Mouse (Mus musculus): ENCODE results near the gene Higd2a.
"Not testable (repeated sequence)": the region's sequence is repeated elsewhere in the genome, so short reads cannot be mapped to it uniquely, and the experiment has no call there.

Gene Higd2a

DNA sequence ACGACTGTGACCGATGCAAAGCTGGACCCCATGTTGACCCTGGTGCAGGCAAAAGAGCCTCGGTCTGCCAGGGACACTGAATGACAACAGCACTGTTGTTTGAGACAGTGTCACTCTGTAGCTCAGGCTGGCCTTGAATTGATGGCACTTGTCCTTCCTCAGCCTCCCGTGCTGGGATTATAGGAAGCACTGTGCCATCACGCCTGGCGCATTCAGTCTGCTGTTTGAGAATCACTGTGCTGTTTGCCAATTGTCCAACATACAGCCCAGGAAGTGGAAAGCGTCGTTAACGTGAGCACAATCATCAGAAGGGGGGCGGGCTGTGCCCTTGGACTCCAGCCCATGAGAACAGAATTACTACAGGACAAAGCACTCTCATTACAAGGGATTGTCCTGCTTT lies 7.9 kb upstream of the Higd2a start:
- DNase-seq (ENCODE audit: low spot score in 2 of 2): no peak

DNA sequence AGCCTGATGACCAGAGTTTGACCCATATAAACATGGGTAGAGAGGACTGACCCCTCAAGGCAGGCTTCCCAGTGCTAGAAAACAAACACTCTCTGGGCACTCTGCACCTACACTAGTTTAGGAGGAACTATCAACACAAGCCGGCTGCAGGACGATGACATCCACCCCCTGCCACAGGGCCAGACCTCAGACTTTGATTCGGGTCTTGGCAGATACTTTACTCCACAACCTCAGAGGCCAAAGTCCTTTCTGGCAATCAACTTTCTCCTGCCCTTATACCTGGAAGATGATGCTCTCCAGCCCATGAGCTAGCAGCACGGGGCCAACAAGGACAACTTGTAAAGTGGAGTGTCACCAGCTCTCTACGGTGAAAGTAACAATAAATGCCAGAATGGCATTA lies 7.1 kb upstream of the Higd2a start:
- DNase-seq (ENCODE audit: low spot score in 2 of 2): no peak

DNA sequence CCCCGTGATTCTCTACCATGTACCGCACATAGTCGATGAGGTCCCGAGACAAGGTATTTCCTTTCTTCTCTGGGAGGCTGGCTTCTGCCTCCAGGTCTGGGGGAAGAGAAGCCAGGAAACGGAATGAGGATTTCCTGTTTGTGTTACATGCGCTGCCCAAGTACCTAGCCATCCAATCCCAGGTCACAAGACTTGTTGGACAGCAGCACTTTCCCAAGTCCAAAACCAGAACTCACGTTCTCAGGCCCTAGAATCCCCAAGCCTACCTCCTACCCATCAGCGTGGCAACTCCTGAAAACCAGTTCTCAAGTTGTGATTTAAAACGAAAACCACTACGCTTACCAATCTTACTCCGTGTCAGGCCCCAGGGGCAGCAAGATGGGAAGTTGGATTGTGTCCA lies 4.2 kb upstream of the Higd2a start:
- DNase-seq (ENCODE audit: low spot score in 2 of 2): no peak

DNA sequence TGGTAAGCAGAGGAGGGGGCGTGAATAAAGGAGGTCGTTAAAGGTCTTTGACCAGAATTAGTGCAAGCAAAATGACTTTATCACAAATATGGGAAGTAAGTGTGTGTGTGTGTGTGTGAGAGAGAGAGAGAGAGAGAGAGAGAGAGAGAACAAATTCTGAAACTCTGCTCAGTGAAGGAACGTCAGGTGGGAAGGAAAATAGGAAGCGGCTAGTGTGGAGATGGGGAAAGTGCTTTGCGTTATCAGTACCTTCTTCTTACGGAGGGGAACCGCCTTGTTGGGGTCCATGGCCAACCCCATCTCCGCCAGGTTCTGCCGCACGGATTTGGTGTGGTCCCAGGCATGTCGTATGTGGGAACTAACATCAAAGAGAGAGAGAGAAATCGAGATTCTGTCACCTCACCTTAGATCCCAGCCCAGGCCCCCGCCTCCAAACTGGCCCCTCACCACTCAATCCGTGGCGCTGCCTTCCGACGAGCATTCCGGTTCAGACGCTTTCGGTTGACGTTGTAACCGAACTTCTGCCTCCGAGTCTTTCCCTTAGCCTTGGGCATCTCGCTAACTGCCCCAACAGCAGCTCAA lies 502 bp upstream of the Higd2a start:
- DNase-seq (ENCODE audit: low spot score in 2 of 2): no peak

DNA sequence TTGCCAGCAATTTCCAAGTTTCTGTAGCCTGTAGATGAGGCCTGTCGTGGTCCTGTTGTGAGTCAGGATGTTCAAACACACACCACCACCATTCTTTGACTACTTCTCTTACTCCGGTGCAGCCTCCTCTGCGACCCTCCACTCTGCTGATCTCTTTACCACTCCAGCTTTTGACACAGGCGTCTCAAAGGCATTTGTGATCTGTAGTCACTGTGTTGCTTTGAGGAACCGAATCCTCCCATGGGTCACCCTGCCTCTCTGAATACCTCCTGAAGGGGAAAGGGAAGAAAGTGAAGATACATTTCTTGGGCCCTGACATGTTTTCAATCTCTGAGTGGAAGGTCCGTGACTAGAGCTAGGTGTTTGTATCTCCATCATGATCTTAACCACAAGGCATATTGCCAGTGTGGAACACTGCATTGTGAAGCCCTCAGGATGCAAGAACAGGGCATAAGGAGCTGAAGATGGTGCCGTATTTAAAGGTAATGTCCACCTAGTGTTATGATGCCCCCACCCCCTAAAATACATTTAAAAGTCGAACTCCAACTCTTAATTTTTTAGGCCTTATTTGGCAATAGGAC lies 1.9 kb downstream of the Higd2a start:
- no peak for DNase-seq (ENCODE audit: low spot score in 2 of 2)

DNA sequence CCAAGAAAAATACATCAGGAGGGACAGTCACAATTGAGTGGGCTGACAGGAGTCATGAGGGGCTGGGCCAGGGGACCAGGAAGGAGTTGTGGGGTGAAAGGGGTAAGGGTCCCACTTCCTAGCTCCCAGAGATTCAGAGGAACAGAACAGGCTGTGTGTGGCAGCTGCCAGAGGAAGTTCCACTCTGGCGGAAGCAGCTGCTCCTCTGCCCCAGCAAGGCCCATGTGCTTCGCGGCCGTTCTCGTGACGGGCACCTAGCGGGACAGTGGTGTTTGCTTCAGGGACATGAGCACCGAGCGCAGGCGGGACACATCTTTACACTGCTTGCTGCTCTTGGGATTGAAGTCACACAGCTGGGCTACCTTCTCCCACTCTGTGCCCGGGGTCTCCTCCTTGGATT lies 3.6 kb downstream of the Higd2a start:
- DNase-seq (ENCODE audit: low spot score in 2 of 2): no peak

DNA sequence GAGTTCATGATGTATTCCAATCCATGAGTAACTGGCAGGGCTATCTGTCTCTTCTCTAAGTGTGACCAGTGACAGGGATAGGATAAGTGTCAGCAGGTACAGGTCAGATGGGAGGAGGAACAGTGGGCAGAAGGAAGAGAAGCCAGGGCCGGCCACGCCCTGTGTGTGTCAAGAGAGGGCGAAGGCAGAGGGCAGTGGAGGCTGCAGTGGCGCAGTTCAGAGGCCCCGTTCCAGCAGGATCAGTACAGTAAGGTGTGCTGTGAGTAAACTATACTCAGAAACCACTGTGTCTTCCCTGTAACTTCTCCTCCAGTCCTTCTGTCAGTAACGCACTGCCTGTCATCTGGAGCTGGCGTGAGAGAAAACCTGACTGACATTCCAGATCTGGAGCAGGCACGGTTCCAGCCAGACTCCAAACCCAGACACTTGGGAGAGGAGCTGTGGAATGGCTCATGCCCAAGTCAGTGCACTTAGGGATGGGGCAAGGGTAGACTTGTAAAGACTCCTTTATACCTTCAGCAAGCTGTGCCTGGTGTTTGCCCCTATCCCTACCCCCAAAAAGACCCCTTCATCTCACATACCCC lies 6.2 kb downstream of the Higd2a start:
- no peak for DNase-seq (ENCODE audit: low spot score in 2 of 2)

DNA sequence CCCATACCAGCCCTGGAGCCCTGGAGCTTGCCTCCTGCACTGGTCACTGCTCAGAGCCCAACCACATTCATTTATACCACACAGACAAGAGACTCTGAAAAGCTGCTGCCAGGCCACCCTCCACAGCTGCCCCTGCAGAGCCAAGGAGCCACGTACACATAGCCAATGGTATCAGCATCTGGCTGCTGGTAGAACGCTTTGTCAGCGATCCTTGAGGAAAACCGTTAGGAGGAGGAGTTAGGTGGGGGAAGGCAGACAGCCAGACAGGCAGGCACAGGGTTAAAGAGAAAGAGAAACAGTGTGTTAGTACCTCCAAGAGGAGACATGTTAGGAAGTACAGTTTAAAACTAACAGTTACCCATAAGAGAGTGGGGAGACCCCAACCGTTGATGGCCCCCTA lies 6.9 kb downstream of the Higd2a start:
- DNase-seq (ENCODE audit: low spot score in 2 of 2): no peak

DNA sequence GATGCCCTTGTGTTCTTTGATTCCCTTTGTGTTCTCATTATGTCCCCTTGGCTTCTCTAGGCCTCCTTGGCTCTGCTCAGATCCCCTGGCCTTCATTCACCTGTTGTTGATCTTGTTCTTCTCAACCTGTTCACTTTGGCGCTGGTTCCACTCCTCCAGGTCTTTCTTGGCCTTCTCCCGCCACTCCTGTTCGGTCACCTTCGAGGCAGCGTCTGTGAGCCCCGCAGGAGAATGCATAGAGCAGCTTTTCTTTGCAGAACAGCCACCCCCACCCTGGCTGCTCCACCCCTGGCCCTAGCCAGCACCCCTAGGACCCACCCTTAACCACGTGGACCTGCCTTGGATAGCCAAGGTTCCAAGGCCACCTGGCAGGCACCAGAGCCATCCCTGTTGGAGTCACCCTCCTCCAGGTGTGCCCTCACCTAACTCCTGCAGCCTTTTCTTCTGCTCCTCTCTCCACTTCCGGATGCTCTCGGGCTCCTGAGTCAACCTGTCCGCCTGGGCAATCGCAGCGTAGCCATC lies 8.7 kb downstream of the Higd2a start:
- no peak for DNase-seq (ENCODE audit: low spot score in 2 of 2)

DNA sequence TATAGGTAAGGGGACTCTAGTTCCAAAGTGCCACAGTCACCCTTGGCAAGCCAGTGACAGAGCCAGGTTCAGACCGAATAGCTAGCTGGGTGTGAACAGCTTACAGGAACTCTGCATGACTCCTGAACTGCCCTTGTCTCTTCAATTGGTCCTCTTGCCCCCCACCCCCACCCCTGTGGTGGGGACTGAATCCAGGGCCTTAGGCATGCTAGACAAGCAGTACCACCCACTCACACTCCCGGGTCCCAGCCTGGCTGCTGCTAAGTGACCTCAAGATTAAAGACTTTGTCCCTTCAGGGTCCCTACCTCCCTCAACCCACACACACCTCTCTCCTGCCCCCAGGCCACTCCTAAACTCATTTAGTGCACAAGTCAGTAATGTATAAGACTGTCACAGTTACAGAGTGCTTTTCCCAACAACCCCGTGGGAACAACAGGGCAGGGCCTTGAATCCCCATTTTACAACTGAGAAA lies 12.7 kb downstream of the Higd2a start:
- no peak for DNase-seq (ENCODE audit: low spot score in 2 of 2)

DNA sequence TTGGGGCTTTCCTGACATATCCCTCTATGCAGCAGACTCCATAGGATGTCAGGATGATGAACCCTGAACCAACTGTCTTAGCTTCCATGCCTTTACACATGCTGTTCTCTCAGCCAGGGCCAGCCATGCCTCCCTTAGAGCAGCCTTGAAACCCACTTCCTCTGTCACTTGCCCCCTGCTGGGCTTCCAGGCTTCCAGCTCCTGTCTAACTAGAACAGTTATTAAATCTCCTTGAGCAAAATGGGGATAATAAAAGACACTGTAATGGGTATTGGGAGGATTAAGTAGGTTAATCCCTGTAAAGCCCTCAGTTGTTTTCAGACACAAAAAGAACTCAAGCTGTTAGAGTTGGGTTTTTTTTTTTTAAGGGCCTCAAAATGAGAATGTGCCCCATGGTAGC lies 13.5 kb downstream of the Higd2a start:
- peak in 1 of 2 experiments; percentile 17 for DNase-seq (ENCODE audit: low spot score in 2 of 2)

DNA sequence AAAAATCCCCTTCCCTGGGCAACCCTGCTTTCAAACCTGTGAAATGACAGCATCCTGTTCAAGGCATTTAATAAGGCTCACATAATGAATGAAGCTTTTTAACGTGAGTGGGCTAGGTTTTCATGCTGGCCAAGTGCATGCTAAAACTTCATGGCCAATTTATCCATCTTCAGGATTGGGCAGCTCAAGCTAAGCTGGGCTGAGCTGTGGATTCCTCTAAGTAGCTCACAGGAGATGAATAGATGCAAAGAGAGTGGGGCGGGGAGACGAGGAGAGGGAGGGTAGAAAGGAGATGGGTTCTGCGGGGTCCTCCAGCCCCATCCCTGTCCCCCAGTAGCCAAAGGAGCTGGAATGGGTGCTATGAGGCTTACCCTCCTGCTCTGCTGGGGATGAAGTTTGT lies 14.2 kb downstream of the Higd2a start:
- no peak for DNase-seq (ENCODE audit: low spot score in 2 of 2)

DNA sequence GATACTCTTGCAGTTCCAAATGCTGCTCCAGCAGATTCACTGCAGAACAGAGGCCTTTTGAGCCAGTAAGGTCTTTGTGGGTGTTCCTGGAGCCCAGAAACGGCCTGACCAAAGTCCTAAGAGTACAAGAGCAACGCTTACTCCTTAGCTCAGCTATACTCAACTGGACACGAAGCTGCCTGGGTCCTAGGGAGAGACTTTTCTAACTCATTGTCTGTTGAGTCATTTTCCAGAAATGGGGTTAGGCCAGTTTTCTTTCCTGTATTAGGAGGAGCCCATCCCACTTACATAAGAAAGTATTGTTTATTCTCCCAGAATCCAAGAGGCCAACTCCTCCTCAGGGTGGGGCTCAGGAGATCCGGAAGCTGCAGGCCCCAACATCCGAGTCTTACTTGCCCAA lies 15.4 kb downstream of the Higd2a start:
- DNase-seq (ENCODE audit: low spot score in 2 of 2): no peak

DNA sequence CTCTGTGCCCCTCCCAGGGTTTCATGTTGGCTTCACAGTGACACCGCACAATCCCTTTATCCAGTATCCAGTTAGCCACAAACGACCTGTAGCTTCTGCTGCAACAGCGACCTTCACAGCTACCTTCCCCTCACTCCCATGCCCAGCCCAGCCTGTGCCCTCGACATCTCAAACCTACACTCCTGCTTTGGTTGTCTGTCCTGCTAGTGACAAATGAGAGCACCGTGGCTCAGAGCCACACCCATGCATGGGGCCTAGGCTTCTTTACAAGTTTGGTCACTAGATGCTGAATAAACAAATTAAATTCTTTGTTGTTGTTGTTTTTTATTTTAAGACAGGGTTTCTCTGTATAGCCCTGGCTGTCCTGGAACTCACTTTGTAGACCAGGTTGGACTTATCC lies 17.2 kb downstream of the Higd2a start:
- DNase-seq (ENCODE audit: low spot score in 2 of 2): no peak

DNA sequence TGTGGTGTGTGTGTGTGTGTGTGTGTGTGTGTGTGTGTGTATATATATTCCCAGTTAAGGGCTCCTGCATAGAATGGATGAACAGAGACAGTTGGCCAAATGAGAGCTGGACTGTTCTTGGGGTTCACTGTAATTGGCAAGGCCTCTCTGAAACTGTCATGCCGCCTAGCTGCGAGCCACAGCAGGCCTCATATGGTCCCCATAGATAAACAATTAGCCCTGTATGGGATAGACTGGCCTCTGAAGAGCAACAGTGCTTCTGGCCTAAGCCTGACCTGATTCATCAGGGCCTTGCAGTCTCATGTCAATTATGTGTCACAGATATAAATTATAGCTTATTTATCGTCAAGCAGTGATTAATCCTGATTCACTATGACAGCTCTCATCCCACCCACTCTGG lies 18.0 kb downstream of the Higd2a start:
- DNase-seq (ENCODE audit: low spot score in 2 of 2): no peak

DNA sequence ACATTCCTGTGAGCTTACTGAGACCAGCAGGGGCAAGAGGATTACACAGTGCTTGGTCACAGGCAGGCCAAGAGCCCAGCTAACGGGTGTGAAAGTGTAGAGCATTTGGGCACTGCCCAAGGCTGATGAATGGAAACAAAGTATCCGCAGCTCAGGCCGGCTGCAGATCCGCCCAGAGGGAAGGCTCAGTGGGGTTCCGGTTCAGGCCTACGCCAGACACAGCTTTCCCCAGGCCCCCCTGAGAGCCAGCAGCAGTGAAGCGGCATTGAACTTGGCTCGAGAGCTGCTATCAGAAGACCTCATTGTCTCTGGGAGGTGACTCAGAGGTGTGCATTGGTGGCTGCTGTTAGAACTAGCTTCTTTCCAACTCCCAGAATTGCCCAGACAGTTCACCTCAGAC lies 18.7 kb downstream of the Higd2a start:
- DNase-seq (ENCODE audit: low spot score in 2 of 2): no peak

DNA sequence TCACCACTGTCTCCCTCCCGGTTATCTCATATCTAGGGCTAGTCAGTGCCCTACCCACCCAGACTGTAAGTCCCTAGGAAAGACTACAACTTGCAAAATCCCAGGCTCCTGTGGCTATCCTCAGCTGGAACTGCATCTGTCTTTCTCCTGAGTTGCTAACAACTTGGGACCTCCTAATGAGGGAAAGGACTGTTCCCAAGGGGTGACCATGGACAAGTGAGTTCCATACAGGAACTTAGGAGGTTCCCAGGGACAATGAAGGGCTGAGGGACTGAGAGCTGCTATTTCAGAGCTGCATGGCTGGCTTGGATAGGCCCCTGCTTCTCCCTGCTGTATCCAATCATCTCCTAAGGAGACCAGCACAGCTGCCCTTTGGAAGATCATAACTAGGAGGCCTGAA lies 19.3 kb downstream of the Higd2a start:
- no peak for DNase-seq (ENCODE audit: low spot score in 2 of 2)

DNA sequence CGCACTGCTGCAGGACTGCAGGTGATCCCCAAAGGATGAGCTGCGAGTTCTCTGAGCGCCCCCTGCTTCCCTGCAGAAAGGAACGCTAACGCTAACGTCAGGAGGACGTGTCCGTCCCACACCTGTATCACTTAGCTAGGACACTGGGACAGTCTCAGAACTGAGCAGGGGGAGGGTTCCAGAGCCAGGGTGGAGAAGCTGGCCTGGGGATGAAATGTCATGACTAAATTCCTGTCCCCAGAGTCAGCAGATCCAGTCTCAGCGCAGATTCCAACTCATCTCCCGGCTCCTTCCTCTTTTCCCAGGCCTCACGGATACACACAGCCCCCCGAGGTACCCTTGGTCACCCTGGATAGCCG lies 20.6 kb downstream of the Higd2a start:
- DNase-seq (ENCODE audit: low spot score in 2 of 2): no peak

DNA sequence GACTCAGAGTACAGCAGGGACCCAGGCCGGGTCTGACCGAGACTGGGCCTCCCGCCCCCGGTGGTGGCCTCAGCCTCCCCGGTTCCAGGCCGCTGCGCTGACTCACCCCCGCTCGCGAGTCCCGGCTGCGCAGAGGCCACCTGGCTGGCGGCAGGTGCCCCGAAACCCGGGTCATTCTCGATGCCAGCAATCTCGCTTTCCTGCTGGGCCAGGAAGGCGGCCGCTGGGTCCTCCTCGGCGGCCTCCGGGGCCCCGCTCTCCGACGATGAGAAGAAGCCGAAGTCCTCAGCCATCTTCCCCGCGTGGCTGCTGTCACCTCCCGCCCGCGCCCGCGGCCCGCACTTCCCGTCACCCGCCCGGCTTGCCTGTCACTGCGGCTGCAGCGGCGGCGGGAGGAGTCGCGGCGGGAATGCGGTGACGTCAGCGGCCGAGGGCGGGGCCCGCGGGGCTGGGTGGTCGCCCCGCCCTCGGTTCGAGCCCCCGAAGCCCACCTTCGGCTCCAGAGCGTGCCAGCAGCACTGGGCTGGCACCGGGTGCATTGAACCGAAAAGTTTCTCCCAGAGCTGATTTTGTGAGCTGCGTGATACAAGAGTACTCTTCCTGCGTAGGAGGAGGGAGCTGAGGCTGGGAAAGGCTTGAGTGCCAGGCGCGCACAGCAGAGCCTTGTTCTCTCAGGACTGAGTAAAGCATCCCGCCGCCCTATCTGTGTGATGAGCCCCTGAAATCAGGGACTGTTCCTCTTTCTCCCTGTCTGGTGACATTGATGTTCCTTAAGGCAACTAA lies 21.2 kb downstream of the Higd2a start, which contains the start of gene Cltb:
Cltb (minus strand) TSS at position 373 of the 783 bp plus-strand sequence.
- DNase-seq (ENCODE audit: low spot score in 2 of 2): peak; percentile 75 to 85

DNA sequence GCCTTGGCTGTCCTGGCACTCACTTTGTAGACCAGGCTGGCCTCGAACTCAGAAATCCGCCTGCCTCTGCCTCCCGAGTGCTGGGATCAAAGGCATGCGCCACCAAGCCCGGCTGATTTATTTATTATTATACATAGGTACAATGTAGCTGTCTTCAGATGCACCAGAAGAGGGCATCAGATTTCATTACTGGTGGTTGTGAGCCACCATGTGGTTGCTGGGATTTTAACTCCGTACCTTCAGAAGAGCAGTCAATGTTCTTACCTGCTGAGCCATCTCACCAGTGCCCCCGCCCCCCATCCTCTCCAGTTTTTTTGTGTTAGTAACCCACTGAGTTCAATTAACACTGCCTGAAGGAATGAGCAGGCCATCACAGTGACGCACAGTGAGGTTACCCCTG lies 23.1 kb downstream of the Higd2a start:
- not testable (repeated sequence) for DNase-seq (ENCODE audit: low spot score in 2 of 2)

DNA sequence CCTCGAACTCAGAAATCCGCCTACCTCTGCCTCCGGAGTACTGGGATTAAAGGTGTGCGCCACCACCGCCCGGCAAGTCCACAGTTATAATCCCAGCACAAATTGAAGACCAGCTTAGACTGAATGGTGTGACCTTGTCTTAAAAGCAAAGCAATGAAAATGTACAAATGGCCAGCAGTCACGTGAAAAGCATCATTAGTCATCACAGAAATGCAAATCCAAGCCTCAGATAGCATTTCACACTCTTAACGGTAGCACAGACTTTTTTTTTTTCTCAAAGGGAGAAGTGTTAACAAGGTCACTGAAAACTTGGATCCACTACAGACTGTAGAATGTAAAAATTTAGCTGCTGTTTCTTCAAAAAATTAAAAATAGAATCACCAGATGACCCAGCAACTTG lies 26.3 kb downstream of the Higd2a start:
- no peak for DNase-seq (ENCODE audit: low spot score in 2 of 2)

DNA sequence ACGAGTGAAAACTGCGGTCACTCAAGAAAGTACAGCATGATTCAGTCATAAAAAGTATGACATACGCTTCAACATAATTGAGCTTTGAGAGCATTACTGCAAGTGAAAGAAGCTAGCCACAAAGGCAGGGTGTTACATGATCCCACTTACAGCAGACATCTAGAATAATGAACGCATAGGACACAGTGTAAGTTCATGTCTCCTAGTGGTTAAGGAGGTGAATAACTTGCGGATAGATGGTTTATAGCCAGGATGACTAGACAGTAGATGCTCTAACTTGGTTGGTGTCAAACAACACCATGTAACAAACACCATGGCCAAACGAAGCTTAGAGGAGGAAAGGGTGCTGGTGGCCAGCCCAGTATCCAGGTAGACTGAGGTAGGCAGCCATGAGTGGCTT lies 27.0 kb downstream of the Higd2a start:
- no peak for DNase-seq (ENCODE audit: low spot score in 2 of 2)

Measured in thymus, postnatal 10 days (tissue).